Mouse (Mus musculus): ENCODE measurements at regions not wholly inside any gene's neighbourhood (a gene's known extent, or its start where the extent isn't known, plus 50 kb on each side); places are given as distances from the start of the nearest gene placed in this dataset.

DNA sequence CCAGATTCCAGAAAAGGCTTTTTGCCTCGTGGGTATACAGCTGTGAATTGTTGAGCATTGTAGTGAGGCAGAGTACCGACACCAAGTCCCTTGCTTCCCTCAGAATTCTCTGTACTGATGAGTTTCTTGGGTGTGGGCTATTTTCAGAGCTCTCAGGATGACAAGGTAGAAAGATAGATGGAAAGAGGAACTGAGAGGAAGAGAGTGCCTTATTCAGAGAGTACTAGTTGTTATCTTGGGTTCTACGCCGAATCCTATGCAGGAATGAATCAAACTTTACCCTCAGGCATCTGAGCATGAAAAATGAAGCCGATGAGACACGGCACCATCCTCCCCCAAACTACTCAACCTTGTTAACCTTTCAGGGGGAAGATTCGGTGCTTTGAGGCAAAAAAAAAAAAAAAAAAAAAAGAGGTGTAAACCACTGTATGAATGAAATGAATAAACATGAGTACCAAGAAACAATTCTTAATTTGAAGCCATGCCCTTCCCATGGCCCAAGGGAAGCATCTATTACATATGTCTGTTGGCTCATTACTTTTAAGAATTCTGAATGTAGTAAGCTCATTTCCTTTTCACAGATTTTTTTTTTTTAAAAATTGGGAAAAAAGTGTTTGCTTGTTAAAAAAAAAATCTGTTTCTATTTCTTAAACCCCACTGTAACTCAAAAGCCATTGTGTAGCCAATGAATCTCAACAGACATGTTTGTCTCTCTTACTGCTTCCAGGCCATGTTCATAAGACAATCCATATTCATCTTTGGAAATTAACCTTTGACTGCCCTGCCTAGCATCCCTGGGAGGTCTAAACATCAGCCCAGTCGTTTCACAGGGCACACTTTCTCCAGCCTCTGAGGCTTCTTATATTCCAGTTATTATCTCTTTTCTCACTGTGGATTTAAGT is 1435.8 kb upstream of the A1bg start:
- Histone ChIP-seq H3K27ac (ENCODE audit: low read length) (no peak overlapping the region), H3K36me3 (ENCODE audit: control insufficient read depth, insufficient read depth, low read length) (no peaks in the 10 kb centered on the region), H3K4me1 (ENCODE audit: control insufficient read depth, insufficient read depth, low read length) (no peaks in the 10 kb centered on the region), H3K4me2 (ENCODE audit: low read length) (no peak overlapping the region), H3K9ac (ENCODE audit: low read depth, low read length) (no peak overlapping the region), H3K4me3 (ENCODE audit: low read depth, low read length) (no peak overlapping the region), H3K9me3 (replicated peaks; ENCODE audit: control insufficient read depth, low read length, poor library complexity, severe bottlenecking) (no peaks in the 10 kb centered on the region), H3K27me3 (ENCODE audit: control insufficient read depth, insufficient read depth, low read depth, low read length) (no peaks in the 10 kb centered on the region)
- ATAC-seq = no peak
- 76% methylated on average over 8 of the region's 8 CpGs for WGBS

DNA sequence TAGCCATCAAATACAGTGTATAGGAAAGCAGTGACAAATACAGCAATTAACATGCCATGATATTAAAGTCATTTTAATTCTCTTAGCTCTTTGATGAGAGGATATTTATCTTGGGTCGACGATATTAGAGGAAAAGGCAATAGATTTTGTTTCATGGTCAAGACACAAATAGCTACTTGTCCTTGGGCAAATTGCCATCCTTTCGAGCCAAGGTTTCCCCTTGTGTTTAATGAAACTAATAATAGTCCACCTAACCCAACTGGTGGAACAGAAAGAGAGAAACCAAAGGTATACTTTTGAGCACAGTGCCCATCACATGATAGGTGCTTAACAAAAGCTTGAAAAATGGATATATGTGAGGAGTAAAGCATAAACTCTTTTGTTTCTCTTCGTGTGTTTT is 1431.0 kb upstream of the A1bg start:
- 85% methylated on average over 4 of the region's 4 CpGs for WGBS
- no peak for ATAC-seq
- H3K4me3 ChIP-seq (ENCODE audit: low read depth, low read length) = no peak overlapping the region

DNA sequence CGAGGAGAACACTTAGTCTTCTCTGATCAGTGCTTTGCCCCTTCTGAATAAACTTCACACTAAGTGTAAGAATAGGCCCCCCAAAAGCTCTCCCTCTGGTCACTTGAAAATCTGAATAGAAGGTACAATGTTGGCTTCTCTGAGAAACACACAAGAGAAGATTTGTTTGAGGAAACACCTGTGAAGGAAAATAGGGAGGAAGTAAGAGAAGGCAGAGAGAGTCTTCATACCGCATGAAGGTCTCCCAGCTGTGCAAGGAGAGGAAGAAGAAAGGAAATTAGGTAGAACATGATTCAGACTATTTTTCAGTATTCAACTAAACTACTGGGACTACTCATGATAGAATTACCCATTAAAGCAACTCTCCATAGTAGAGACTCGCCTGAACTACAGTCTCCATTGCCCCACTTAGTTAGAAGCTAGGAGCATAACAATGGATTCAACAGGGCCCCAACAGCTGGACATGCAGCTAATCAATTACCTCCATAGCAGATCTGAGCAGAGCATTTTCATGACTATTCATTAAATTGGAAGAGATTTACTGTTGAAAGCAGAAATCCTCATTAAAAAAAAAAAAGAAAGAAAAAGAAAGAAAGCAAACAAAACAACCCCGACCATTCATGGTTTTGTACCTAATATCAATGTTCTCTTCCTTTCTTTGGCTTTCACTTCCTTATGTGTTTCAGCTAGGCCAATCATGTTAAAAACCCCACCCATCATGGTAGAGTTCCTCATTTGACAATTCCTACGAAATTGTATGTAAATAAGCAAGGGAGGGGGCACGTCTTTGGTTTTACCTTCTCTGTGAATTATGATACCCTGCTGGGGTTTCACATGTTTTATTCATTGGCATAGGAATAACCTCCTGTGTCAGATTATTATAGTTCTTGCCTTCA is 1428.3 kb upstream of the A1bg start:
- no peak for ATAC-seq
- H3K4me3 ChIP-seq (ENCODE audit: low read depth, low read length) = no peak overlapping the region
- H3K4me2 ChIP-seq (ENCODE audit: low read length) = no peak overlapping the region
- H3K4me1 ChIP-seq (ENCODE audit: control insufficient read depth, insufficient read depth, low read length) = no peaks in the 10 kb centered on the region
- no peaks in the 10 kb centered on the region for H3K9me3 ChIP-seq (replicated peaks; ENCODE audit: control insufficient read depth, low read length, poor library complexity, severe bottlenecking)
- H3K36me3 ChIP-seq (ENCODE audit: control insufficient read depth, insufficient read depth, low read length) = no peaks in the 10 kb centered on the region
- no peak overlapping the region for H3K9ac ChIP-seq (ENCODE audit: low read depth, low read length)
- H3K27ac ChIP-seq (ENCODE audit: low read length) = no peak overlapping the region
- H3K27me3 ChIP-seq (ENCODE audit: control insufficient read depth, insufficient read depth, low read depth, low read length) = no peaks in the 10 kb centered on the region
- 70% methylated on average over 6 of the region's 6 CpGs for WGBS

More for the DNA sequence above, 1431.0 kb upstream of the A1bg start:
- Histone ChIP-seq H3K27ac (ENCODE audit: low read length) (no peak overlapping the region), H3K9me3 (replicated peaks; ENCODE audit: control insufficient read depth, low read length, poor library complexity, severe bottlenecking) (no peaks in the 10 kb centered on the region), H3K4me2 (ENCODE audit: low read length) (no peak overlapping the region), H3K36me3 (ENCODE audit: control insufficient read depth, insufficient read depth, low read length) (no peaks in the 10 kb centered on the region), H3K9ac (ENCODE audit: low read depth, low read length) (no peak overlapping the region), H3K4me1 (ENCODE audit: control insufficient read depth, insufficient read depth, low read length) (no peaks in the 10 kb centered on the region), H3K27me3 (ENCODE audit: control insufficient read depth, insufficient read depth, low read depth, low read length) (no peaks in the 10 kb centered on the region)

DNA sequence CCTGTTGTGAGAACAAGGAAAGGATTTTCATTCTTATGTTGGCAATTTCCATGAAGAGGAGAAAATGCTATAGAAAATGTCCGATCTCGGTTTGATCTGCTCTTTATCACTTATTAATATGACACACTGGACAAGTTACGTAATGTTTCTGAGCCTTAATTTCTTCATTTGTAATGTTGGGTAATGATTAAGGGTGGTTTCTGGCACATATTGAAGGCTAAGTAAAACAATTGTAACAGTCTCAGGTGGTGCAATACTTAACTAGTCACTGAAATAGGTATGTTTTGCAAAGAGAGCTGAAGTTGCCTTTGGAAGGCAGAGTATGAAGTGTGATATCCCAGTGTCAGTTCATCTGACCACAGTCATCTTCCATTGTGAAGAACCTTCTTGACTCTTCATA is 1427.2 kb upstream of the A1bg start:
- no peaks in the 10 kb centered on the region for H3K27me3 ChIP-seq (ENCODE audit: control insufficient read depth, insufficient read depth, low read depth, low read length)
- no peak overlapping the region for H3K9ac ChIP-seq (ENCODE audit: low read depth, low read length)
- H3K27ac ChIP-seq (ENCODE audit: low read length) = no peak overlapping the region
- no peaks in the 10 kb centered on the region for H3K9me3 ChIP-seq (replicated peaks; ENCODE audit: control insufficient read depth, low read length, poor library complexity, severe bottlenecking)
- H3K4me1 ChIP-seq (ENCODE audit: control insufficient read depth, insufficient read depth, low read length) = no peaks in the 10 kb centered on the region
- H3K4me2 ChIP-seq (ENCODE audit: low read length) = no peak overlapping the region
- H3K36me3 ChIP-seq (ENCODE audit: control insufficient read depth, insufficient read depth, low read length) = no peaks in the 10 kb centered on the region
- H3K4me3 ChIP-seq (ENCODE audit: low read depth, low read length) = no peak overlapping the region
- 96% methylated on average over 3 of the region's 3 CpGs for WGBS
- no peak for ATAC-seq

DNA sequence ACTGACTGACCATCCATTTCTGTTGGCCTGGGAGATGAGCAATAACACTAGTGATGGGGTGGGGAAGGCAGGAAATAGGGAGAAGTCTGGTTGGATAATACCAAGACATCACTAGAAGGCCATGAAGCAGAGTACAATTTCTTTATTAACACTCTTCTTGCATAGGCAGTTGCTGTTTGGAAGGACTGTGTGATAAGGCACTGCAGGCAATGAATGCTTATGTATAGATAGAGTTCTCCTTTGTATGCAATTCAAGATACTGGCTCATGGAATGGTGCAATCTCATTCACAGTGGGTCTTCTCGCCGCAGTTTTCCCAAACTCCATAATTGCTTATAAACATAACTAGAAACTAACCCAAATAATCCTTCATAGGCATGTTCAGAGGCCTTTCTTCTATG is 1426.1 kb upstream of the A1bg start:
- no peak for ATAC-seq
- H3K4me2 ChIP-seq (ENCODE audit: low read length) = no peak overlapping the region
- whole genome bisulfite sequencing = 94% methylated on average over 2 of the region's 2 CpGs
- no peaks in the 10 kb centered on the region for H3K36me3 ChIP-seq (ENCODE audit: control insufficient read depth, insufficient read depth, low read length)
- H3K27ac ChIP-seq (ENCODE audit: low read length) = no peak overlapping the region
- H3K9me3 ChIP-seq (replicated peaks; ENCODE audit: control insufficient read depth, low read length, poor library complexity, severe bottlenecking) = no peaks in the 10 kb centered on the region
- H3K4me1 ChIP-seq (ENCODE audit: control insufficient read depth, insufficient read depth, low read length) = no peaks in the 10 kb centered on the region
- H3K9ac ChIP-seq (ENCODE audit: low read depth, low read length) = no peak overlapping the region
- H3K27me3 ChIP-seq (ENCODE audit: control insufficient read depth, insufficient read depth, low read depth, low read length) = no peaks in the 10 kb centered on the region
- H3K4me3 ChIP-seq (ENCODE audit: low read depth, low read length) = no peak overlapping the region

DNA sequence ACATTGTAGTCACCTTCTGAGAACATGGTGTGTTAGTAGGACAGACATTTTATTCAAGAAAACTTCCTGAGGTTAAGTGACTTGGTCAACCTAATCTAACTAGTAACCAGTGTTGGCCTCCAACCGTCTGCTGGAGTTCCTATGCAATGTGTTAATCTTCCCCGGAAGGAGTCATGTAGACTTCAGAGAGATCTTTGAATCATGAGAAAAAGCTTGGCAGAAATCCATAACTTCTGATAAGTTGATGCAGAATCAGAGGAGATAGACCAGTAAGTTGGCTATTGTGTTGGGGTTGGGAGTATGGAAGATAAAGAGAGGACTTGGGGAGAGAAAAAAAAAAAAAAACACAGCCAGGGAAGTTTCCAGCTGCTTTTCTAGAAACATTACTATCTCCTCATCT is 1424.9 kb upstream of the A1bg start:
- Histone ChIP-seq H3K27ac (ENCODE audit: low read length) (no peak overlapping the region), H3K4me1 (ENCODE audit: control insufficient read depth, insufficient read depth, low read length) (no peaks in the 10 kb centered on the region), H3K27me3 (ENCODE audit: control insufficient read depth, insufficient read depth, low read depth, low read length) (no peaks in the 10 kb centered on the region), H3K9me3 (replicated peaks; ENCODE audit: control insufficient read depth, low read length, poor library complexity, severe bottlenecking) (no peaks in the 10 kb centered on the region), H3K4me2 (ENCODE audit: low read length) (no peak overlapping the region), H3K9ac (ENCODE audit: low read depth, low read length) (no peak overlapping the region), H3K4me3 (ENCODE audit: low read depth, low read length) (no peak overlapping the region), H3K36me3 (ENCODE audit: control insufficient read depth, insufficient read depth, low read length) (no peaks in the 10 kb centered on the region)
- no peak for ATAC-seq
- WGBS = 85% methylated on average over 2 of the region's 2 CpGs

DNA sequence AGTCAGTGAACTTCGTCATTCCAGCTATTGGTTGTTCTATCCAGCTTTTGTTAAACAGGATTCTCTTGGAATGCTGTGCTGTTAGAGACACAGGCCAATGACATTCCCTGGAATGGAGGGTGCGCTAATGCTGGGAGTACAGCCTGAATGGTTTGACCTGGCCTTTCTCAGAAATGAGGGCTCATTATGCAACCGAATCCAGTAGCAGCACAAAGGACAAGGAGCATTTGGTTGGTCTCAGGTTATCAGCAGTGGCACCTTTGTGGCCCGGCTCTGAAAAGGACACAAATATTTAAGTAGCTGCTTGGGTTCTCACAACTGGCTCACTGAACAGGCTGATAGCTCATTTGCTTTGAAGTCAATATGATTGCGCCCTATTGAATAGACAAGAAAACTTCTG is 1423.1 kb upstream of the A1bg start:
- no peak for ATAC-seq
- Histone ChIP-seq H3K27ac (ENCODE audit: low read length) (no peak overlapping the region), H3K9ac (ENCODE audit: low read depth, low read length) (no peak overlapping the region), H3K4me3 (ENCODE audit: low read depth, low read length) (no peak overlapping the region), H3K9me3 (replicated peaks; ENCODE audit: control insufficient read depth, low read length, poor library complexity, severe bottlenecking) (no peaks in the 10 kb centered on the region), H3K4me1 (ENCODE audit: control insufficient read depth, insufficient read depth, low read length) (no peaks in the 10 kb centered on the region), H3K36me3 (ENCODE audit: control insufficient read depth, insufficient read depth, low read length) (no peaks in the 10 kb centered on the region), H3K4me2 (ENCODE audit: low read length) (no peak overlapping the region), H3K27me3 (ENCODE audit: control insufficient read depth, insufficient read depth, low read depth, low read length) (no peaks in the 10 kb centered on the region)
- 80% methylated on average over 5 of the region's 5 CpGs for WGBS

DNA sequence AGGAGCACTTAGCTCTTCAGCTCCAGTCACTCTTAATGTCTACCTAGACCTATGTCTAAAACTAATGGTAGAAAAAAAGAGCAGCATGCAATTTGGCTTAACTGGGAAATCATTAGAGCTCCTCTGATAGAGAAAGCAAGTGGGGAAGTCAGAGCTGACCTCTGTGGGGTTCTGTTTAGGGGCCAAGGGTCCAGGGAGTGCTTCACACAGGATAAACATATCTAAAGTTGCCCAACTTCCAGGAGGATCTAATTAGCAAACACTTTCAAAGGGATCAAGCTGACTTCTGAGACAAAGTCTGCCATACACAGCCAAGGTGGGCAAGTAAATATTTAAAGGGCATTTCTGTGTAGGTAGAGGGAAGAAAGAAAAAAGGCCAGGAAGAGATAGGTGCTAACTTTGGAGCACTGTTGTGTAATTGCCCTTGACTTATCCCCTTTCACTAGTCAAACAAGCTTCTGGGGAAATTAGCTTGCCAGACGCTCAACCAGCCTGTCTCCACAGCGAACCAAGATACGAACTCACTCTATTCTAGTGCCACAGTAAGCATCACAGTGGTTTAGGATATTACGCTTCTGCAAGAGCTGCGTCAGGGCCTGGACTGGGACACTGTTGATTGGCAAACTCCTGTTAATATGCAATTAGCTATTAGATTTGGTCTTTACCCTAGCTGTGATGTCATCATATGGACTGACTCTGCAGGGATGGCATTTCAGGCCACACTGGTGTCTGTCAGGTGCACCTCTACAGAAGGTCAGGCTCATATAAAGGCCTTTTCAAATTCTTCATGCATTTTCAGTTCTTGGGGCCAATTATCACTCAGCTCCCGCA is 1413.9 kb upstream of the A1bg start:
- Histone ChIP-seq H3K4me2 (ENCODE audit: low read length) (no peak overlapping the region), H3K9ac (ENCODE audit: low read depth, low read length) (no peak overlapping the region), H3K4me1 (ENCODE audit: control insufficient read depth, insufficient read depth, low read length) (no peaks in the 10 kb centered on the region), H3K27me3 (ENCODE audit: control insufficient read depth, insufficient read depth, low read depth, low read length) (no peaks in the 10 kb centered on the region), H3K4me3 (ENCODE audit: low read depth, low read length) (no peak overlapping the region), H3K36me3 (ENCODE audit: control insufficient read depth, insufficient read depth, low read length) (no peaks in the 10 kb centered on the region), H3K9me3 (replicated peaks; ENCODE audit: control insufficient read depth, low read length, poor library complexity, severe bottlenecking) (no peaks in the 10 kb centered on the region), H3K27ac (ENCODE audit: low read length) (no peak overlapping the region)
- 90% methylated on average over 6 of the region's 6 CpGs for WGBS
- no peak for ATAC-seq
